Mouse (Mus musculus): ENCODE results near the gene Tpm1. TPM values are rescaled to one million over a fixed set of nuclear protein-coding genes. Genes with fewer than 3 reads are reported as not detected.
A peak's percentile ranks its signal among the peaks of the same experiment; 100 is the strongest.

The Tpm1 gene
- 395 and 414 TPM in 2 replicates for polyA plus RNA-seq (2014; fragmentation: Nextera tagmentation; extraction: Ambion mirVana)

GRCm38 (mm10) chr9:67049086-67049824 is at the start of gene Tpm1:
Gene Tpm1 (minus strand): TSS chr9:67049406.
- peak within 1 kb of the TSS; percentile 73 for H3K9ac ChIP-seq (ENCODE audit: low read length)
- peak within 1 kb of the TSS; percentile 54 for H3K4me3 ChIP-seq (ENCODE audit: low read depth, low read length)
- H3K27me3 ChIP-seq (ENCODE audit: control insufficient read depth, insufficient read depth, low read length): peaks cover 27% of the 10 kb centered on the region
- DNase-seq (ENCODE audit: low spot score) (peak; percentile 84), ATAC-seq (ENCODE audit: insufficient number of reproducible peaks, low FRiP score, low TSS enrichment, low read depth) (peak; percentile 61)
- no peaks in the 10 kb centered on the region for H3K9me3 ChIP-seq (ENCODE audit: control insufficient read depth, low read length)
- peak within 1 kb of the TSS; percentile 79 for H3K4me2 ChIP-seq (ENCODE audit: low read depth, severe bottlenecking)
- H3K36me3 ChIP-seq (ENCODE audit: control insufficient read depth, insufficient read depth, low read length): no peaks in the 10 kb centered on the region
- peaks cover 21% of the 10 kb centered on the region for H3K4me1 ChIP-seq (ENCODE audit: control insufficient read depth, insufficient read depth, low read length)
- no peak within 1 kb of the TSS for H3K27ac ChIP-seq (replicated peaks; ENCODE audit: low read depth, low read length)
- under 1% methylated on average over 51 of the region's 51 CpGs for WGBS

DNA sequence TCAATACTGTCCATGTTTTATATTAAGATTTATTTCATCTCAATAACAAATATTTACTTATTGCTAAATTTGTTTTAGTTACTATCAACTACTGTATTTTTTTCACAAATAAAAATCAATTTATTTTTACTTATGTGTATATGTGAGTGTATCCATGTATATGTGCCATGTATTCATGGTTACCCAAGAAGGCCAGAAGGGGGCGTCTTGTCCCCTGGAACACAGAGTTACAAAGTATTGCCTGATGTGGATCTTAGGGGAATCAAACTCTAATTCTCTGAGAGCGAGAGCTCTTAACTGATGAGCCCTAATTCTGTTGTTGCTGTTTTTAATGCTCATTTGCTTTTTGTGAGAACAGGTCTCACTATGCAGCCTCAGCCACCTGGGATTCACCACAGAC is 45.2 kb upstream of the Tpm1 start:
- no peak overlapping the region for H3K4me3 ChIP-seq (ENCODE audit: low read depth, low read length)
- no peaks in the 10 kb centered on the region; the same call in 1 of the 2 replicates for H3K4me1 ChIP-seq (ENCODE audit: control insufficient read depth, insufficient read depth, low read length)
- H3K27me3 ChIP-seq (ENCODE audit: control insufficient read depth, insufficient read depth, low read length): no peaks in the 10 kb centered on the region
- no peak for DNase-seq (ENCODE audit: low spot score)
- no peak overlapping the region for H3K9ac ChIP-seq (ENCODE audit: low read length)
- 90% methylated on average over 2 of the region's 2 CpGs for WGBS
- no peaks in the 10 kb centered on the region for H3K36me3 ChIP-seq (ENCODE audit: control insufficient read depth, insufficient read depth, low read length)
- H3K4me2 ChIP-seq (ENCODE audit: low read depth, severe bottlenecking): no peak overlapping the region
- H3K27ac ChIP-seq (replicated peaks; ENCODE audit: low read depth, low read length): no peak overlapping the region
- H3K9me3 ChIP-seq (ENCODE audit: control insufficient read depth, low read length): no peaks in the 10 kb centered on the region
- no peak for ATAC-seq (ENCODE audit: insufficient number of reproducible peaks, low FRiP score, low TSS enrichment, low read depth)

DNA sequence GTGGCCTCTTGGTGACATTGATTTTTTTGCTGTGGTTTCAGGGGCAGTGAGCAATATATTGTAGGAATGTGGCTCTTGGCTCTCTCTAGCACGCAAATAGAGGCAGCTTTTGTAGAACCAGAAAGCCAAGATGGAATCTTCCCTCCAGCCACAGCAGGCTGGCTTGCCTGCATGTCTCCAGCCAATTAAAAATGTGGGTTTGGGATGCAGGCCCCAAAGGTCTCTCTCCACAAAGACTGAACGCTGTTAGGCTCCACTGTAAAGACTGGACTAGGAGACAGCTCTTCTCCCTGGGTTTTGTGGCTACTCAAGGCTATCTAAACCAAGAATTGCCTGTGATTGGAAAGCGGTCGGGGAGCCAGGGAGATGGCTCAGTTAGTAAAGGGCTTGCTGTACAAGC is 43.0 kb upstream of the Tpm1 start:
- H3K4me2 ChIP-seq (ENCODE audit: low read depth, severe bottlenecking): no peak overlapping the region
- H3K4me3 ChIP-seq (ENCODE audit: low read depth, low read length): no peak overlapping the region
- H3K27me3 ChIP-seq (ENCODE audit: control insufficient read depth, insufficient read depth, low read length): no peaks in the 10 kb centered on the region
- no peak for ATAC-seq (ENCODE audit: insufficient number of reproducible peaks, low FRiP score, low TSS enrichment, low read depth)
- H3K36me3 ChIP-seq (ENCODE audit: control insufficient read depth, insufficient read depth, low read length): no peaks in the 10 kb centered on the region
- H3K9ac ChIP-seq (ENCODE audit: low read length): no peak overlapping the region
- 79% methylated on average over 4 of the region's 4 CpGs for WGBS
- DNase-seq (ENCODE audit: low spot score): no peak
- no peaks in the 10 kb centered on the region; the same call in 1 of the 2 replicates for H3K4me1 ChIP-seq (ENCODE audit: control insufficient read depth, insufficient read depth, low read length)
- no peak overlapping the region for H3K27ac ChIP-seq (replicated peaks; ENCODE audit: low read depth, low read length)
- no peaks in the 10 kb centered on the region for H3K9me3 ChIP-seq (ENCODE audit: control insufficient read depth, low read length)

DNA sequence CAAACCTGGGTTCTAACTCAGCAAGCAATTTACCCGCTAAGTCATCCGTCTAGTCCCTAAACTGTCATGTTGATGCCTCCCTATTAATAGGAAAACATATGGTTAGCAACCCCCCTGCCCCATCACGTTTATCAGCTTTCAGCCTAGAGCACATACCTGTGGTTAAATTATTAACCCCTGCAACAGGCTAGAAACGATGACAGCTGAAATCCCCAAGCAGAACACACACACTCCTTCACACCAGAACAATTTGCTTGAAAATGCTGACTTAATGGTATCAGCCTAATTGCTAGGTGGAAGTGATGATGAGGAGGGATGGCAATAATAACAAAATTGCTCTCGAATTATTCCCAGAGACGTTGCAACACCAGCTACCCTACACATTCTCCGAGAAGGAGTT is 42.4 kb upstream of the Tpm1 start:
- Histone ChIP-seq H3K36me3 (ENCODE audit: control insufficient read depth, insufficient read depth, low read length) (no peaks in the 10 kb centered on the region), H3K4me1 (ENCODE audit: control insufficient read depth, insufficient read depth, low read length) (no peaks in the 10 kb centered on the region; the same call in 1 of the 2 replicates), H3K27ac (replicated peaks; ENCODE audit: low read depth, low read length) (no peak overlapping the region), H3K9me3 (ENCODE audit: control insufficient read depth, low read length) (no peaks in the 10 kb centered on the region), H3K9ac (ENCODE audit: low read length) (no peak overlapping the region), H3K27me3 (ENCODE audit: control insufficient read depth, insufficient read depth, low read length) (no peaks in the 10 kb centered on the region), H3K4me3 (ENCODE audit: low read depth, low read length) (no peak overlapping the region), H3K4me2 (ENCODE audit: low read depth, severe bottlenecking) (no peak overlapping the region)
- no peak for DNase-seq (ENCODE audit: low spot score)
- ATAC-seq (ENCODE audit: insufficient number of reproducible peaks, low FRiP score, low TSS enrichment, low read depth): no peak
- WGBS: 49% methylated on average over 7 of the region's 7 CpGs

DNA sequence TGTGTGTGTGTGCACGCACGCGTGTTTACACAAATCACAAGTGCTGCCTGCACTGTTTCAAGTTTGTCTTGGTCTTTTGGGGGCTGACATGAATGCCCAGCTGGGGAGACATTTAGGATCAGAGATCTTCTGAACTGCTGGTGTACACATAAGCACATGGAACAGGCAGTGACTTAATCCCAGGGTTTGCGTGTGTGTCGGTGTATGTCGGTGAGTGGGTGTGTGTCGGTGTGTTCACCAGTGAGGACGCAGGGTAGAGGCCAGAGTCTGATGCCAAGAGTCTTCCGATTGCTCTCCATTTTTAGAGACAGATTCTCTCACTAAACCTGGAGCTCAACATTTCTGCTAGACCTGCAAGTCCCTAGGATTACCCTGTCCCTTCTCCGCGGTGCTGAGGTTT is 41.9 kb upstream of the Tpm1 start:
- Histone ChIP-seq H3K27me3 (ENCODE audit: control insufficient read depth, insufficient read depth, low read length) (no peaks in the 10 kb centered on the region), H3K4me2 (ENCODE audit: low read depth, severe bottlenecking) (no peak overlapping the region), H3K9ac (ENCODE audit: low read length) (no peak overlapping the region), H3K36me3 (ENCODE audit: control insufficient read depth, insufficient read depth, low read length) (no peaks in the 10 kb centered on the region), H3K9me3 (ENCODE audit: control insufficient read depth, low read length) (no peaks in the 10 kb centered on the region), H3K4me1 (ENCODE audit: control insufficient read depth, insufficient read depth, low read length) (no peaks in the 10 kb centered on the region; the same call in 1 of the 2 replicates), H3K4me3 (ENCODE audit: low read depth, low read length) (no peak overlapping the region), H3K27ac (replicated peaks; ENCODE audit: low read depth, low read length) (no peak overlapping the region)
- 97% methylated on average over 11 of the region's 11 CpGs for WGBS
- no peak for ATAC-seq (ENCODE audit: insufficient number of reproducible peaks, low FRiP score, low TSS enrichment, low read depth)
- no peak for DNase-seq (ENCODE audit: low spot score)

DNA sequence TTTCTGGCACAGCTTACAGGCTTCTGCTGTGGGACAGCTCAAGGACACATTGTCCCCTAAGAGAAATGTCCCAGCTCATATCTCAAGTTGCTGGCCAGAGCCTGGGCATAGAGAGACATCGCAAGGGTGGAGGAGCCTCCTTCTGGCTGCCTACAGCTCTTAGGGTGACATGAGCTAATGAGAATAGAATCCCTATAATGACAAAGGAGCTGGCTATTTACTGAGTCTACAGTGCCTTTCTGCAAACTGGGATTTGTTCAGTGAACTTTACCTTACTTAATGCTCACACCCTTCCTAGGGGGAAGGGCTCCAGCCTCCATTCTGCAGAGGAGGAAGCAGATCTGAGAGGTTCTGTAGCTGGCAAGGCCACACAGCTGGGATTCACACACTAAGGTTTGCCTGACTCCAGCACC is 41.4 kb upstream of the Tpm1 start:
- Histone ChIP-seq H3K4me3 (ENCODE audit: low read depth, low read length) (no peak overlapping the region), H3K27ac (replicated peaks; ENCODE audit: low read depth, low read length) (no peak overlapping the region), H3K9ac (ENCODE audit: low read length) (no peak overlapping the region), H3K36me3 (ENCODE audit: control insufficient read depth, insufficient read depth, low read length) (no peaks in the 10 kb centered on the region), H3K4me2 (ENCODE audit: low read depth, severe bottlenecking) (no peak overlapping the region), H3K4me1 (ENCODE audit: control insufficient read depth, insufficient read depth, low read length) (no peaks in the 10 kb centered on the region; the same call in 1 of the 2 replicates), H3K9me3 (ENCODE audit: control insufficient read depth, low read length) (no peaks in the 10 kb centered on the region), H3K27me3 (ENCODE audit: control insufficient read depth, insufficient read depth, low read length) (no peaks in the 10 kb centered on the region)
- WGBS: 88% methylated on average over 1 of the region's 1 CpGs
- ATAC-seq (ENCODE audit: insufficient number of reproducible peaks, low FRiP score, low TSS enrichment, low read depth) (no peak), DNase-seq (ENCODE audit: low spot score) (no peak)

- ATAC-seq (ENCODE audit: insufficient number of reproducible peaks, low FRiP score, low TSS enrichment, low read depth) (no peak), DNase-seq (ENCODE audit: low spot score) (no peak)
- no peaks in the 10 kb centered on the region for H3K27me3 ChIP-seq (ENCODE audit: control insufficient read depth, insufficient read depth, low read length)
- no peaks in the 10 kb centered on the region for H3K9me3 ChIP-seq (ENCODE audit: control insufficient read depth, low read length)
- no peak overlapping the region for H3K9ac ChIP-seq (ENCODE audit: low read length)
- 82% methylated on average over 5 of the region's 5 CpGs for WGBS
- H3K4me3 ChIP-seq (ENCODE audit: low read depth, low read length): no peak overlapping the region
- no peak overlapping the region for H3K4me2 ChIP-seq (ENCODE audit: low read depth, severe bottlenecking)
- no peak overlapping the region for H3K27ac ChIP-seq (replicated peaks; ENCODE audit: low read depth, low read length)
- H3K4me1 ChIP-seq (ENCODE audit: control insufficient read depth, insufficient read depth, low read length): no peaks in the 10 kb centered on the region; the same call in 1 of the 2 replicates
- H3K36me3 ChIP-seq (ENCODE audit: control insufficient read depth, insufficient read depth, low read length): no peaks in the 10 kb centered on the region
These were observed 40.0 kb upstream of the Tpm1 start for GRCm38 (mm10) chr9:67089167-67089566.

GRCm38 (mm10) chr9:67083801-67084200 is 34.6 kb upstream of the Tpm1 start:
- H3K9me3 ChIP-seq (ENCODE audit: control insufficient read depth, low read length): no peaks in the 10 kb centered on the region
- no peaks in the 10 kb centered on the region for H3K27me3 ChIP-seq (ENCODE audit: control insufficient read depth, insufficient read depth, low read length)
- no peak overlapping the region for H3K4me3 ChIP-seq (ENCODE audit: low read depth, low read length)
- no peaks in the 10 kb centered on the region; the same call in 1 of the 2 replicates for H3K4me1 ChIP-seq (ENCODE audit: control insufficient read depth, insufficient read depth, low read length)
- DNase-seq (ENCODE audit: low spot score): no peak
- no peak overlapping the region for H3K9ac ChIP-seq (ENCODE audit: low read length)
- WGBS: 46% methylated on average over 4 of the region's 4 CpGs
- no peak overlapping the region for H3K4me2 ChIP-seq (ENCODE audit: low read depth, severe bottlenecking)
- no peak for ATAC-seq (ENCODE audit: insufficient number of reproducible peaks, low FRiP score, low TSS enrichment, low read depth)
- no peaks in the 10 kb centered on the region for H3K36me3 ChIP-seq (ENCODE audit: control insufficient read depth, insufficient read depth, low read length)
- no peak overlapping the region for H3K27ac ChIP-seq (replicated peaks; ENCODE audit: low read depth, low read length)
